Mouse (Mus musculus) heart, postnatal 0 days (tissue): ENCODE data around the gene Nrf1. TPM values are rescaled to one million over a fixed set of nuclear protein-coding genes. Genes with fewer than 3 reads are reported as not detected.

Experiments used
- ATAC-seq: fragments of 200-750 bp; cut with Nextera tagmentation; 2 replicates; pipeline ENCODE4 v1.8.0; 2017; ENCODE audit warnings: low read depth, moderate number of reproducible peaks, moderate library complexity; ENCODE audit not compliant: insufficient read depth
- DNase-seq: peaks from one replicate; pipeline ENCODE4 v3.0.0-alpha.2; 2016; ENCODE audit warnings: low spot score
- H3K27ac ChIP-seq: fragments of 300-500 bp; sonication (generic); 2 replicates; pipeline ENCODE4 v1.5.1; 2014; ENCODE audit warnings: low read depth, mild to moderate bottlenecking
- H3K27me3 ChIP-seq: fragments of 300-500 bp; sonication (generic); 2 replicates; pipeline ENCODE4 v1.6.1; 2014; ENCODE audit warnings: low read length, mixed read lengths; ENCODE audit not compliant: control insufficient read depth, insufficient read depth
- H3K36me3 ChIP-seq: fragments of 300-500 bp; sonication (generic); replicated peaks from 2 replicates; pipeline ENCODE4 v1.6.1; 2014; ENCODE audit warnings: low read length, mixed read lengths; ENCODE audit not compliant: control insufficient read depth, insufficient read depth
- H3K4me1 ChIP-seq: fragments of 300-500 bp; sonication (generic); 2 replicates; pipeline ENCODE4 v1.6.1; 2014; ENCODE audit warnings: antibody characterized with exemption; ENCODE audit not compliant: control insufficient read depth, insufficient read depth
- H3K4me2 ChIP-seq: fragments of 300-500 bp; sonication (generic); 2 replicates; pipeline ENCODE4 v1.6.1; 2014; ENCODE audit warnings: low read depth, mild to moderate bottlenecking, low read length, moderate library complexity
- H3K4me3 ChIP-seq: fragments of 300-500 bp; sonication (generic); 2 replicates; pipeline ENCODE4 v1.5.1; 2014; ENCODE audit warnings: low read depth, low read length
- H3K9ac ChIP-seq: fragments of 300-500 bp; sonication (generic); replicated peaks from 2 replicates; pipeline ENCODE4 v1.6.1; 2014; ENCODE audit warnings: low read depth, low read length, mixed read lengths
- H3K9me3 ChIP-seq: fragments of 300-500 bp; sonication (generic); replicated peaks from 2 replicates; pipeline ENCODE4 v1.6.1; 2016; ENCODE audit warnings: low read length; ENCODE audit not compliant: control insufficient read depth
- CTCF ChIP-seq: IDR thresholded peaks from 2 replicates; pipeline ENCODE4 v1.5.1; 2016; ENCODE audit warnings: antibody characterized with exemption, control low read depth, low read depth
- EP300 ChIP-seq: IDR thresholded peaks from 2 replicates; pipeline ENCODE4 v1.6.1; 2016; ENCODE audit warnings: antibody characterized with exemption, low read depth
- whole genome bisulfite sequencing: fragments of 180-500 bp; shearing (Covaris S2); extraction: QIAGEN DNeasy Blood & Tissue Kit; methylation state at CpG from one replicate; pipeline ENCODE4 v1.1.7; 2014; 5-methylcytosine and 5-hydroxymethylcytosine counted together
- polyA plus RNA-seq: library from polyadenylated mRNA; unstranded; fragments of >200 nt; fragmentation: Nextera tagmentation; extraction: Ambion mirVana; gene quantifications from 2 replicates; pipeline ENCODE4 v1.2.1, GENCODE M21; 2015
- total RNA-seq: library from RNA; depleted of rRNA; stranded (reverse); fragments of >200 nt; gene quantifications from 2 replicates; pipeline ENCODE4 v1.2.3, GENCODE M21; 2014; ENCODE audit warnings: low replicate concordance

Gene Nrf1
- total and polyA plus RNA-seq, 2 experiments from 2014 or later: 14.1 to 90.1 TPM

GRCm38 (mm10) chr6:30081339-30081738 lies 33.6 kb downstream of the Nrf1 start:
- Histone ChIP-seq H3K27ac (no peak overlapping the region), H3K9me3 (no peaks in the 10 kb centered on the region), H3K4me1 (peaks cover 15% of the 10 kb centered on the region), H3K4me2 (no peak overlapping the region), H3K27me3 (no peaks in the 10 kb centered on the region), H3K36me3 (no peaks in the 10 kb centered on the region), H3K4me3 (no peak overlapping the region), H3K9ac (no peak overlapping the region)
- DNase-seq (peak; percentile 20), ATAC-seq (no peak)
- 72% methylated on average over 3 of the region's 3 CpGs for WGBS
- TF ChIP-seq EP300: no peak
- TF ChIP-seq CTCF: peak; percentile 60

GRCm38 (mm10) chr6:30083307-30083706 lies 35.5 kb downstream of the Nrf1 start:
- H3K9ac ChIP-seq: no peak overlapping the region
- no peak overlapping the region for H3K27ac ChIP-seq
- H3K4me2 ChIP-seq: no peak overlapping the region
- 0 out of 2 replicates have a peak, but pooled peaks cover 3% of the 10 kb centered on the region for H3K36me3 ChIP-seq
- 87% methylated on average over 1 of the region's 1 CpGs for WGBS
- DNase-seq (no peak), ATAC-seq (no peak)
- no peak overlapping the region for H3K4me3 ChIP-seq
- H3K4me1 ChIP-seq: peaks cover 11% of the 10 kb centered on the region
- TF ChIP-seq EP300 (no peak), CTCF (no peak)
- H3K9me3 ChIP-seq: no peaks in the 10 kb centered on the region
- H3K27me3 ChIP-seq: no peaks in the 10 kb centered on the region

- no peak overlapping the region for H3K4me2 ChIP-seq
- H3K27me3 ChIP-seq: no peaks in the 10 kb centered on the region
- no peak for DNase-seq
- peaks cover 9% of the 10 kb centered on the region; the same call in 1 of the 2 replicates for H3K36me3 ChIP-seq
- no peak overlapping the region for H3K9ac ChIP-seq
- WGBS: 55% methylated on average over 2 of the region's 2 CpGs
- peaks cover 2% of the 10 kb centered on the region; the same call in 1 of the 2 replicates for H3K4me1 ChIP-seq
- no peak overlapping the region for H3K27ac ChIP-seq
- no peak for ATAC-seq
- no peak for TF ChIP-seq EP300
- no peak for TF ChIP-seq CTCF
- no peak overlapping the region for H3K4me3 ChIP-seq
- H3K9me3 ChIP-seq: no peaks in the 10 kb centered on the region
Observed at GRCm38 (mm10) chr6:30085351-30085750, 37.6 kb downstream of the Nrf1 start.

GRCm38 (mm10) chr6:30091221-30091620 lies 43.4 kb downstream of the Nrf1 start:
- no peak overlapping the region for H3K27ac ChIP-seq
- 60% methylated on average over 4 of the region's 4 CpGs for WGBS
- no peak overlapping the region for H3K4me2 ChIP-seq
- H3K4me3 ChIP-seq: no peak overlapping the region
- H3K4me1 ChIP-seq: no peaks in the 10 kb centered on the region
- H3K9me3 ChIP-seq: no peaks in the 10 kb centered on the region
- TF ChIP-seq CTCF: peak; percentile 35
- TF ChIP-seq EP300: no peak
- H3K27me3 ChIP-seq: no peaks in the 10 kb centered on the region
- no peak for DNase-seq
- peaks cover 39% of the 10 kb centered on the region for H3K36me3 ChIP-seq
- no peak overlapping the region for H3K9ac ChIP-seq
- ATAC-seq: no peak

- Histone ChIP-seq H3K36me3 (peaks cover 50% of the 10 kb centered on the region), H3K4me2 (no peak overlapping the region), H3K4me3 (no peak overlapping the region), H3K4me1 (no peaks in the 10 kb centered on the region), H3K9me3 (no peaks in the 10 kb centered on the region), H3K27ac (no peak overlapping the region), H3K27me3 (no peaks in the 10 kb centered on the region), H3K9ac (no peak overlapping the region)
- TF ChIP-seq EP300: no peak
- TF ChIP-seq CTCF: no peak
- 94% methylated on average over 6 of the region's 6 CpGs for whole genome bisulfite sequencing
- DNase-seq (no peak), ATAC-seq (no peak)
Observed at GRCm38 (mm10) chr6:30092816-30093215, 45.0 kb downstream of the Nrf1 start.

- Histone ChIP-seq H3K27me3 (no peaks in the 10 kb centered on the region), H3K36me3 (peaks cover 82% of the 10 kb centered on the region), H3K4me1 (no peaks in the 10 kb centered on the region), H3K9ac (no peak overlapping the region), H3K9me3 (no peaks in the 10 kb centered on the region), H3K4me2 (no peak overlapping the region), H3K4me3 (no peak overlapping the region), H3K27ac (no peak overlapping the region)
- no peak for TF ChIP-seq CTCF
- no peak for TF ChIP-seq EP300
- WGBS: 85% methylated on average over 12 of the region's 12 CpGs
- no peak for DNase-seq
- no peak for ATAC-seq
Observed at GRCm38 (mm10) chr6:30101773-30102415, 54.1 kb downstream of the Nrf1 start.
